Mouse (Mus musculus): ENCODE measurements around the gene Tada1. TPM values are rescaled to one million over a fixed set of nuclear protein-coding genes. Genes with fewer than 3 reads are reported as not detected.

Gene Tada1
- polyA plus RNA-seq, 1 experiment, result not detected

- no peak overlapping the region for H3K4me3 ChIP-seq (ENCODE audit: insufficient read depth, low read depth, low read length)
- TF ChIP-seq POLR2A (IDR thresholded peaks at IDR 0.05; ENCODE audit: insufficient read depth, low read depth, low read length), result no peak
- TF ChIP-seq CTCF (IDR thresholded peaks at IDR 0.05; ENCODE audit: insufficient read depth, low read depth, low read length), result no peak
- no peaks in the 10 kb centered on the region for H3K4me1 ChIP-seq (ENCODE audit: control insufficient read depth, insufficient read depth, low read length)
- WGBS, result 76% methylated on average over 3 of the region's 3 CpGs
- no peak overlapping the region for H3K27ac ChIP-seq (ENCODE audit: insufficient read depth, low read depth, low read length)
These were observed 29.6 kb upstream of the Tada1 start for GRCm38 (mm10) chr1:166349341-166349740.

- Histone ChIP-seq H3K4me3 (ENCODE audit: insufficient read depth, low read depth, low read length) (no peak overlapping the region), H3K4me1 (ENCODE audit: control insufficient read depth, insufficient read depth, low read length) (no peaks in the 10 kb centered on the region), H3K27ac (ENCODE audit: insufficient read depth, low read depth, low read length) (no peak overlapping the region)
- TF ChIP-seq CTCF (IDR thresholded peaks at IDR 0.05; ENCODE audit: insufficient read depth, low read depth, low read length) (no peak), POLR2A (IDR thresholded peaks at IDR 0.05; ENCODE audit: insufficient read depth, low read depth, low read length) (no peak)
- 93% methylated on average over 11 of the region's 11 CpGs for WGBS
These were observed 29.1 kb upstream of the Tada1 start for GRCm38 (mm10) chr1:166349751-166350150.

- TF ChIP-seq POLR2A (IDR thresholded peaks at IDR 0.05; ENCODE audit: insufficient read depth, low read depth, low read length) (no peak), CTCF (IDR thresholded peaks at IDR 0.05; ENCODE audit: insufficient read depth, low read depth, low read length) (peak; percentile 93)
- 18% methylated on average over 14 of the region's 14 CpGs for WGBS
- Histone ChIP-seq H3K4me1 (ENCODE audit: control insufficient read depth, insufficient read depth, low read length) (0 out of 2 replicates have a peak, but pooled peaks cover 2% of the 10 kb centered on the region), H3K4me3 (ENCODE audit: insufficient read depth, low read depth, low read length) (no peak overlapping the region), H3K27ac (ENCODE audit: insufficient read depth, low read depth, low read length) (no peak overlapping the region)
These were observed 18.6 kb upstream of the Tada1 start for GRCm38 (mm10) chr1:166360157-166360855.

- WGBS, result 65% methylated on average over 5 of the region's 5 CpGs
- H3K4me3 ChIP-seq (ENCODE audit: insufficient read depth, low read depth, low read length), result no peak overlapping the region
- H3K4me1 ChIP-seq (ENCODE audit: control insufficient read depth, insufficient read depth, low read length), result 0 out of 2 replicates have a peak, but pooled peaks cover 2% of the 10 kb centered on the region
- no peak overlapping the region for H3K27ac ChIP-seq (ENCODE audit: insufficient read depth, low read depth, low read length)
- no peak for TF ChIP-seq POLR2A (IDR thresholded peaks at IDR 0.05; ENCODE audit: insufficient read depth, low read depth, low read length)
- no peak for TF ChIP-seq CTCF (IDR thresholded peaks at IDR 0.05; ENCODE audit: insufficient read depth, low read depth, low read length)
These were observed 18.0 kb upstream of the Tada1 start for GRCm38 (mm10) chr1:166360896-166361295.

GRCm38 (mm10) chr1:166361842-166362241, 17.1 kb upstream of the Tada1 start:
- no peak for TF ChIP-seq POLR2A (IDR thresholded peaks at IDR 0.05; ENCODE audit: insufficient read depth, low read depth, low read length)
- no peak for TF ChIP-seq CTCF (IDR thresholded peaks at IDR 0.05; ENCODE audit: insufficient read depth, low read depth, low read length)
- WGBS, result 79% methylated on average over 3 of the region's 3 CpGs
- no peak overlapping the region for H3K27ac ChIP-seq (ENCODE audit: insufficient read depth, low read depth, low read length)
- H3K4me3 ChIP-seq (ENCODE audit: insufficient read depth, low read depth, low read length), result no peak overlapping the region
- H3K4me1 ChIP-seq (ENCODE audit: control insufficient read depth, insufficient read depth, low read length), result 0 out of 2 replicates have a peak, but pooled peaks cover 2% of the 10 kb centered on the region

GRCm38 (mm10) chr1:166362659-166363058, 16.2 kb upstream of the Tada1 start:
- Histone ChIP-seq H3K4me3 (ENCODE audit: insufficient read depth, low read depth, low read length) (no peak overlapping the region), H3K4me1 (ENCODE audit: control insufficient read depth, insufficient read depth, low read length) (0 out of 2 replicates have a peak, but pooled peaks cover 2% of the 10 kb centered on the region), H3K27ac (ENCODE audit: insufficient read depth, low read depth, low read length) (no peak overlapping the region)
- TF ChIP-seq POLR2A (IDR thresholded peaks at IDR 0.05; ENCODE audit: insufficient read depth, low read depth, low read length) (no peak), CTCF (IDR thresholded peaks at IDR 0.05; ENCODE audit: insufficient read depth, low read depth, low read length) (no peak)
- WGBS, result 83% methylated on average over 3 of the region's 3 CpGs

GRCm38 (mm10) chr1:166363122-166363521, 15.8 kb upstream of the Tada1 start:
- TF ChIP-seq POLR2A (IDR thresholded peaks at IDR 0.05; ENCODE audit: insufficient read depth, low read depth, low read length) (no peak), CTCF (IDR thresholded peaks at IDR 0.05; ENCODE audit: insufficient read depth, low read depth, low read length) (no peak)
- H3K4me3 ChIP-seq (ENCODE audit: insufficient read depth, low read depth, low read length), result no peak overlapping the region
- 0 out of 2 replicates have a peak, but pooled peaks cover 2% of the 10 kb centered on the region for H3K4me1 ChIP-seq (ENCODE audit: control insufficient read depth, insufficient read depth, low read length)
- H3K27ac ChIP-seq (ENCODE audit: insufficient read depth, low read depth, low read length), result no peak overlapping the region

GRCm38 (mm10) chr1:166377171-166377570, 1.7 kb upstream of the Tada1 start:
- no peak for TF ChIP-seq POLR2A (IDR thresholded peaks at IDR 0.05; ENCODE audit: insufficient read depth, low read depth, low read length)
- Histone ChIP-seq H3K4me3 (ENCODE audit: insufficient read depth, low read depth, low read length) (no peak overlapping the region), H3K27ac (ENCODE audit: insufficient read depth, low read depth, low read length) (no peak overlapping the region), H3K4me1 (ENCODE audit: control insufficient read depth, insufficient read depth, low read length) (peaks cover 4% of the 10 kb centered on the region; the same call in 1 of the 2 replicates)
- WGBS, result 92% methylated on average over 6 of the region's 6 CpGs

- H3K4me1 ChIP-seq (ENCODE audit: control insufficient read depth, insufficient read depth, low read length), result peaks cover 6% of the 10 kb centered on the region; the same call in 1 of the 2 replicates
- 0 out of 2 replicates have a peak overlapping the region, but pooled peaks have one; percentile 21 for H3K27ac ChIP-seq (ENCODE audit: insufficient read depth, low read depth, low read length)
- H3K4me3 ChIP-seq (ENCODE audit: insufficient read depth, low read depth, low read length), result peak overlapping the region; percentile 48
- TF ChIP-seq CTCF (IDR thresholded peaks at IDR 0.05; ENCODE audit: insufficient read depth, low read depth, low read length) (no peak), POLR2A (IDR thresholded peaks at IDR 0.05; ENCODE audit: insufficient read depth, low read depth, low read length) (no peak)
- 3% methylated on average over 21 of the region's 21 CpGs for WGBS
These were observed 375 bp upstream of the Tada1 start for GRCm38 (mm10) chr1:166378431-166379012.

All from olfactory bulb, adult 2 months (tissue).